Comparison of ENCODE assay signal across 10 mouse cellular contexts in genomic region chr13:107218351-107218750, GRCm38 (mm10).
DNase-seq lines count a peak whose midpoint lies in the region; ATAC-seq lines count a peak whose summit lies in the region.
"Had no signal": no experiment of that assay in that cellular context is flagged by ENCODE, and none has a peak within 500 bp of the region (broad histone marks: within the 10 kb centered on the region; RNA-seq: fewer than 3 reads in every experiment).

No protein-coding gene starts in this region.

- no peak overlapping the region for H3K27ac ChIP-seq in kidney, embryonic 15.5 days
- H3K27ac ChIP-seq: hindbrain, embryonic 10.5 days had no signal

- H3K36me3 ChIP-seq in kidney, embryonic 15.5 days = no peaks in the 10 kb centered on the region
- H3K36me3 ChIP-seq: hindbrain, embryonic 10.5 days had no signal

- no peak overlapping the region for H3K4me3 ChIP-seq in kidney, embryonic 15.5 days (replicated peaks)
- H3K4me3 ChIP-seq: hindbrain, embryonic 10.5 days had no signal

- ATAC-seq in kidney, embryonic 15.5 days (replicated peaks; ENCODE audit: low FRiP score) = no peak
- ATAC-seq in megakaryocyte progenitor cell, adult 5-6 weeks (replicated peaks; ENCODE audit: poor library complexity) = no peak

- H3K9ac ChIP-seq in kidney, embryonic 15.5 days = no peak overlapping the region

- intact Hi-C loops in left cerebral cortex, postnatal 10 days (cut with DNase I) = no loop called here

- no peaks in the 10 kb centered on the region for H3K9me3 ChIP-seq in kidney, embryonic 15.5 days (replicated peaks)
- H3K9me3 ChIP-seq: hindbrain, embryonic 10.5 days had no signal

- H3K4me2 ChIP-seq in kidney, embryonic 15.5 days = no peak overlapping the region

- H3K27me3 ChIP-seq in kidney, embryonic 15.5 days = no peaks in the 10 kb centered on the region

- WGBS in kidney, embryonic 15.5 days = 79% methylated on average over 8 of the region's 8 CpGs

- H3K4me1 ChIP-seq in kidney, embryonic 15.5 days = no peaks in the 10 kb centered on the region

- DNase-seq in cerebellum, adult 11 months = peak; percentile 49
- peak; percentile 74 for DNase-seq in cerebellum, adult 9-11 months
- peak; percentile 31 to 34 for DNase-seq in frontal cortex, postnatal 14 days (ENCODE audit: low spot score in 2 of 2)
- DNase-seq in left cerebral cortex, postnatal 10 days (ENCODE audit: extremely low spot score in 1 of 2, low spot score in 2 of 2) = peak; percentile 27 to 63
- DNase-seq in yolk sac, embryonic 10.5 days (ENCODE audit: low spot score) = no peak
- no peak for DNase-seq in spleen, postnatal 36 days (ENCODE audit: low spot score in 2 of 2)
- DNase-seq: kidney, postnatal 4 days had no signal

Comparison
In these comparisons a context has a peak if more than half of its experiments do, and no peak if none do; other contexts are left out.
1. DNase-seq: peak in cerebellum, adult 11 months (single experiment), cerebellum, adult 9-11 months (single experiment), frontal cortex, postnatal 14 days (2 of 2) and left cerebral cortex, postnatal 10 days (2 of 2); none in yolk sac, embryonic 10.5 days (single experiment) and spleen, postnatal 36 days (0 of 2).